Mouse (Mus musculus): ENCODE measurements around the gene Cecr2.

Cecr2 gene

DNA sequence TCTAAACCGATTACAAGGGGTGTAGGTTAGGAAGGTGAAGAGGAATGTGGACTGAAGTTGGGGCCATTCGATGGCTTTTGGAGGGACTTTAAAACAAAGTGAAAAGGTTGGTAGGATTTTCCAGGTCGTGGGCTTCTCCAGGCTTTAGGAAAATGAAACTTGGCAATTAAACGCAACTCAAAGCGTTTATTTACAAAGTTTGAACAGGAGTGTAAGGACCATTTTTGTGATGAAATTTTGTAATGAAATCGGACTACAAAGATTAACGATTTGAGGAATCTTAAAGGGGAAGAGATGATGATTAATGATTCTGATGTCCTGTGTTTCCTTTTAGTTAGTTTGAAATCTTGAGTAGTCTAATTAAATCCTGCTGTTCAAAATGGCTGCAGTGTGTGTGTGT lies 1.7 kb downstream of the Cecr2 start:
- no peak for DNase-seq

DNA sequence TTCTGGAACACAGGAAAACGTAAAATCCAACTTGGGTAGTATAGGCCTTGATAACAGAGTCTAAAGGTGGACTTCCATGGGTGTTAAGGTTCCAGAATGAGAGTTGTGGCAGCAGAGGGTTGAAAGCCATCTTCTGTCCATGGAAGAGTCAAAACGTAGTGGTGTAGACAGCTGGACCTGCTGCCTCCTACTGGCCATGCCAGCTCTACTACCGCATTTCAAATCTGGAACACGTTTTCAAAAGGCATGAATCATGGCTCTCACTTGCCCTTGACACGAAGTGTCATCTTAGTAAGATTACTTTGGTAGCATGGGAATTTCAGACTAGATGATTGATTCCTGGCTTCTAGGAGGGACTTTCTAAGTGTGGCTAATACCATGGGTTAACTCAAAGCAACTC lies 8.0 kb downstream of the Cecr2 start:
- peak; percentile 58 to 61 for DNase-seq

DNA sequence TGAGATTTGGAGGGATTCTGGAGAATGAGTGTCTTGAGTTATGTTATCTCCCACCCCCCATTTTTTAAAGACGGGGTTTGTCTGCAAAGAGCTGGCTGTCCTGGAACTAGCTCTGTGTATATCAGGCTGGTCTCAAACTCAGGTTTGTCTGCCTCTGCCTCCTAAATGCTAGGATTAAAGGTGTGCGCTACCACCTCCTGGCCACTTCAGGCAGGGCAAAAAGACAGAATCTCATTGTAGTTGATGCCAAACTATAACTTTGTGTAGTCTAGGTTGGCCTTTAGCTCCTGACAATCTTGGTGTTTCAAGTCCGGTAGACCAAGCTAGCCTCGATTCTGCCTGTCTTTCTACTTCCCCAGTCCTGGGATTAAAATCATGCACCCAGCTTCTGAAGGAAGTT lies 8.7 kb downstream of the Cecr2 start:
- peak; percentile 66 for DNase-seq

DNA sequence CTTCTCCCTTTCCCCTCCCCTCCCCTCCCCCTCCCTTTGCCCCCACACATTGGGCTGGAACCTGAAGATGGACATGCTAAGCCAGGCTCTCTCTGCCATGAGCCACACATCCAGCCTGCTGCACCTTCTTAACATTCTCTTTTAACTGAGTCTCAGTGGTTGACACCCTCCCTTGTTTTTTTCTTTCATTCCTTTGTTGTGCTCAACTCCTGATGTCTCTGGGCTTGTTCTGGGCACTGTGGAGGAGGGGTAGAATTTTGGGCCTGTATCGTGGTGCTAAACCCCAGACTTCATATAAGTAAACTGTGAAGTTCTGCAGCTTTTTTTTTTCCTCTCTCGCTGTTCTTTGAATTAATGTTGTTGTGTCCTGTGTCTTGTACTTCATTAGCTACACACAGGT lies 9.8 kb downstream of the Cecr2 start:
- no peak for DNase-seq

DNA sequence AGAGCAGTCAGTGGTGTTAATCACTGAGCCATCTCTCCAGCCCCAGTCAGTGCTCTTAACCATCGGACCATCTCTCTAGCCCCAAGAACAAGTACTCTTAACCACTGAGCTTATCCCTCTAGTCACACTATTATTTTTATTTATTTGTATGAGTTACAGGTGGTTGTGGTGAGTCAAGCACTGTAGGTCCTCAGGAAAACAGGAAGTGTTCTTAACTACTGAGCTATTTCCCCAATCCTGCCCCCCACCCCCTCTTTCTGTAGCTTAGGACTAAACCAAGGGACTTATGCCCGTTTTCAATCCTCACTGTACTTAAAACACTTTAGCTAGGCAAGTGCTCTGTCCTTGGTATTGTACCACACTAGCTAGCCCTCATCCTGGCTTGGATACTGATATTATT lies 17.2 kb downstream of the Cecr2 start:
- peak; percentile 23 to 24 for DNase-seq

DNA sequence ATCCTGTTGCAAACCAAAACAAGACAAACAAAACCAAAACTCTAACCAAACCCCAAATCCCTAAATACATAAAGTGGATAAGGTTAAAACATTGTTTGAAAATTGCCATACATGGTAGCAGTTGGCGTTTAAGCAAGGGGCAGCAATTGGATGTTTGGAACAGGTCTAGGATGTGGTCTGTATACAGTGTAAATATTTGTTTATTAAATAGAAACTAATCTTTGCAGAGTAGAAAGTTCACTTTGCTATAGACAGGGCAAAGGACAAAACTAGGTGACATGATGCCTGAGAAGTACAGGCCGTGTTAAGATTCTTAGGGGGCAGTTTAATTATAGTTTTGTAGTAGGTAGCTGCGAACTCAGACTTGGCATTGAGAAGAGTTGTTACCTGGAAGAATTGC lies 18.6 kb downstream of the Cecr2 start:
- no peak for DNase-seq

DNA sequence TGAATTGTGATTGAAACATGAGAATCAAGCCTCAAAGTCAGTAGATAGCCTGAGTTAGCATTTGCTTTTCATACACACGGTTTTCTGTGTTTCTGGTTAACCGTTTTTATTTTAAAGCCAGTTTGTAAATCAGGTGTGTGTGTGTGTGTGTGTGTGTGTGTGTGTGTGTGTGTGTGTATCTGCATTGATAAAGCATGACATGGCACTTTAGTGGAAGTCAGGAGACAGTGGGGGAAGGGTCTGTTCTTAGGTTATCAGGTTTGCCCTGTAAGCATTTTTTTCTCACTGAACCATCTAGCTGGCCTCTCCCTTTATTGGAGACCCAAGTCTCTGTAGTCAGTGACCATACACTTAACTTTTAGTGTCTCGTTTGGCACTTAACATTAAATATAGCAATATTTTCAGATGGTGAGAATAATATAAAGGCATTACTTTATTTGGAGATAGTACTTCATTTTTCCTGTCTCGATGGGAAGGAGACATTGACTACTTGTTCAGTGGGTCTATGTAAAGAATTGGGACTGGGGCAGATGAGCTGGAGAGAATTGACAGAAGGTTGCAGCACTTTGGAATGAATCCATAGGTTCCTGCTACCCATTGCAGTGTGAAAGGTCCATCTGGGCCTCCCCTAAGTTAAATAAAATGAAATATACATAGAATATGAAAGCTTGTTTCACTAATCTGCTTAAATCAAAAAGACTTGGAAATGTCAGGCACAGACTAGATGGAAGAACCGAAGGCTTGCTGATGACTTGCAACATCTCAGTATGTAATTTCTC lies 20.9 kb downstream of the Cecr2 start:
- no peak for DNase-seq

DNA sequence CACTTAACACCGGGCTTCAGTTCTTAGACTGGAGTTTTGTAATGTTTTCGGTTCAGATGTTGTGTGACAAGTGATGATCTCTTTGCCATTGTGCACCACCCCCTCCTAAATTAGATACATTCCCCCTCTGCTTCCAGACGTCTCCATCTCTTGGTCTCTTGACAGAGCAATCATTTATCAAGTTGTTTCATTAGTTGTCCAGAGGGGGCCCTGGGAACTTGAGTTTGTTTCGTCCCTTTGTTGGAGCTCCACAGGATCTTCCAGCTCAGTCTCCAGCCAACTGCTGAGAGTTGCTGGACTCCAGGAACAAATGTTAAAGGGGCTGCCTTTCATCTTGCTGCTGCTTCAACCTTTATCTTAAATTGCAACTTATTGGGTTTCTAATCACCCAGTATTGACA lies 34.1 kb downstream of the Cecr2 start:
- DNase-seq, result no peak

DNA sequence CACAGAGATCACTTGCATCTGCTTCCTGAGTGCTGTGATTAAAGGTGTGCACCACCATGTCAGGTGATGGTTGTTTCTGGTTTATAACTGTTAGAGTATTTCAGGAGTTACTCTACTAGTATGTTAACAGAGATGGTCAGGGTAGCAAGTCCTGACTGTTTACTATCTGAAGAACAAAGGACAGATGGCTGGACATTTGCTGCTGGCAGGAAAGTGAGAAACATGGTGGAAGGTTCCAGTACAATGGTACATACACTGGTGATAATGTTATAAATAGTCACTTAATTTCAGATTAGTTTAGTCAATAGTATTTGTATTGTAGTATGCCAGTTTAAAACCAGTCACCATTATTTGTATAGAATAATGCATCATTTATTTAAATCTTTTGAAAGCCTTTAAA lies 38.2 kb downstream of the Cecr2 start:
- no peak for DNase-seq

DNA sequence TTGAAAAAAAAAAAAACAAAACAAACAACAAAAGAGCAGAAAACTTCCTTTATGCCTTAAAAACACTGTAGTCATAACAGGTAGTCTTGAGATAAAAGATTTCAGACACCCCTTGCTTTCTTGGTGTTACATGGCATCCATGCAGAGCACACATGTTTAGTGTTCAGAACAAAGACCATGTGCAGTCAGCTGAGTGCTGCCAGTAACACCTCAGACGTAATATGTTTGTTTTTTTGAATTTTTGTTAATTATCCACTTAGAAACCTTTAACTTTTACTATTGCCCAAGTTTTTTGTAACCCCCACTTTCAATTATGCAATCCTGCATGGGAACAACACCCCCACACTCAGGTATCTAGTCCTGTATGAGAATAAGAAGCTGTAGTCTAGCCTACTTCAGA lies 42.6 kb downstream of the Cecr2 start:
- DNase-seq, result no peak

DNA sequence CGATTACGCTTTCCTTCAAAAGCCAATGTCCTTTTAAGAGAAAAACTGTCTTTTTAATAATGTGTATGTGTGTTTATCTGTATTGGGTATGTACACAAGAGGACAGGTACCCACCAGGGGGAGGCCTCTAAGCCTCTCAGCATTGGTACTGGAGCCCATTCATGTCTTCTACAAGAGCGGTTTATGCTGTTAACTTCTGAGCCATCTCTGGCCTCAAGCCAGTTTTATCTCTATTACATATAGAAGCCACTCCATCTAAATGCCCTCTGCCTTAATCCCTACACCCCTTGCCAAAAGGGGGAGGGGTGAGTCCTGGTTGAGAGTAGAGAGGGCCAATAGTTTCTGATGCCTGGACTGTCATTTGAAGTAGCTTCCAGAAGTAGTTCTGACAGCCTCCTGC lies 48.6 kb downstream of the Cecr2 start:
- no peak for DNase-seq

DNA sequence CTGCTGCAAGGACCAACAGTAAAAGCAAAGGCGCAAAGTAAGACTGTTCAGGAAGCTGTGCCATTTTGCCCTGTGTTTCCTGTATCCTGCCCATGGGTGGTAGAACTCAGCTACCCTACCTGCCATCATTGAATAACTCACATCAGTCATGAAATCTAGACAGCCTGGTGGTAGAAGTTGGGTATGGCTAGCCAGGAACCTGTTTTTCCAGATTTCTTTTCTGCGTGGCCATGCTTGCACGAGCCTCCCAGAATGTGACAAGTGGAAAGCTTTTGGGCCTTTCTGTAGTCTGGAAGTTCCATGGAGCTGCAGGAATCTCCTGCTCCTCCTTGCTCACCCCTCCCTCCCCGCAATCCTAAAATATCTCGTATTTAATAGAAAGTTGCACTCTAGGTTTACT lies 49.1 kb downstream of the Cecr2 start:
- peak in 1 of 2 experiments; percentile 14 for DNase-seq

DNA sequence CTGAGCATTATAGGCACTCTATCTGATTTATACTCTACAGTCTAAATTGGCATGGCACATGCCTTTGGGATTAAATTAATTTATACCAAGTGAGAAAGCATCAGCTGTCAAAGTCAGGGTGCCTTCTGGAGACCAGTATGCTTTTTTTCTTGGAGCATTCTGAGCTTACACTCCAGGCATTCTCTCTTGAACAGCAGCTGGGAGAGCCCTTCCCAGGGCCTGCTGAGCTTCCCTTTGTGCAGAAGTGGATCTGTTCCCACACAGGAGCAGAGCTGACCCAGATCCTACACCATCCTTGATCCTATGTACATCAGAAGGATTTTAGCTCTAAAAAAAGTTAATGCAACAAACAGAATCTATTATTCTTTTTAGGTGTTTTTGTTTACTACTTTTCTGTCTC lies 49.7 kb downstream of the Cecr2 start:
- no peak for DNase-seq

DNA sequence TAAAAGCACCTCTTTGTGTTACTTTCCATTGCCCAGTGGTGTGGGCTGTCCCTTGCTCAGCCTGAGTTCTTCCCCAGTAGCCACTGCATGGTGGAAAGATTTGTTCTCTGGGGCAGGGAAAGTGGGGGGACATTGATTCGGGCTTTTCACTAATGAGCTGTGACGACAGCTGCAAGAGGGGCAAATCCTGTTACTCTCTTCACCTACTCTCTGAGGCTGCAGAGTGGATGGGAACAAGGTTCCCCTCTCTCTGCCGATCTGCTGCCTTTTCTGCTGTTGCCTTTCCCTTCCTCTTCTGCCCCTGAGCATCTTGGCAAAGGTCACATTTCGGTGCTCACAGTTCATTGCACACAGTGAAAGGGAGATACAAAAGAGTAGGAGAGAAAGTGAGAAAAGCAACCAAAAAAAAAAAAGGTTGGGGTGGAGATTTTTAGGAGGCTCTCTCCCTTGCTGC lies 50.4 kb downstream of the Cecr2 start:
- no peak for DNase-seq

DNA sequence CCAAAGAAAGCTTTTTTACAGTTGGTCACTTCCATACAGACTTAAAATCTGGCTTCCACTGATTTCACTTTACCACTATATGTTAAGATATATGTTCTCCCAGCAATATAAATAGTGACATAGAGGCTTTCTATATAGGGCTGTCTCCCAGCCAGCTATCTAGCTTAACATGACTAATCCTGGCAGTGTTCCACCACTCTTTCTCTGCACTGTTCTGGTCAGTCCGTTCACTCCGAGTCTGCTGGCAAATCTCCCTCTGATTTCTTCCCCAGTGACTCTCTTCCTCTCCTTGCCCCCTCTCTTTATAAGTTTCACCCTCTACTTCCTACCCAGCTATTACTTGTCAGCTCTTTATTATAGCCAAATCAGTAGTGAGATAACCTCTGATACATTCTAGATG lies 59.8 kb downstream of the Cecr2 start:
- no peak for DNase-seq

DNA sequence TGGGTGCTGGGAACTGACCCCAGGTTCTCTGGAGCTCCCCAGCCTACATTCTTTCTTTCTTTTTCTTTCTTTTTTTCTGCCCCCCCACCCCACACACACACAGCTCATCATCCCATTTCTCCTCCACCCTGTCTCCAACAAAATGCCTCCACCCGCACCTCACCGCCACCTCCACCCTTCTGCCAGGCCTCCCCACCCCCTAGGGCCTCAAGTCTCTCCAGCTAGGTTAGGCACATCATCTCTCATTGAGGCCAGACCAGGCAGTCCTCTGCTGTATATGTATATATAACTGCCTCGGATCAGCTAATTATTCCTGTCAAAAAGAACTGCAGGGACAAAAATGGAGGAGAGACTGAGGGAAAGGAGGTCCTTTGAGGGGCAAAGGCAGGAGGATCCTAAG lies 69.8 kb downstream of the Cecr2 start:
- DNase-seq, result no peak

DNA sequence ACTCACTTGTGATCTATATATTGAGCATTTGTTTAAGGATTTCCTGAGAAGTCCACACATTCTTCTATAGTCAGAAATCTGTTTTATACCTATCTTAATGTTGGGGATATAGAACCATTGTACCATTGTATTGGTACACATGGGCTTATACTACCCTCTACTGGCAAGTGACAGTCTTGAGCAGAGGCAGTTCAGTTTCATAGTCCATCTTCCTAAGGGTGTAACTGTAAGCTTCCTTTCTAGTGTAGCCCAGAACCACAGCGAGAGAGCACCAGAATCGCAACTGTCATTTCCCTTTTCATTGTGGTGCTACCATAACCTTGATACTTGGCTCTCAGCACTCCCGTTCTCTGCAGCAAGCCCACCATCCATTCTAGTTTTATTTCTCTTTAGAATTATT lies 70.4 kb downstream of the Cecr2 start:
- DNase-seq, result peak; percentile 42 to 48

DNA sequence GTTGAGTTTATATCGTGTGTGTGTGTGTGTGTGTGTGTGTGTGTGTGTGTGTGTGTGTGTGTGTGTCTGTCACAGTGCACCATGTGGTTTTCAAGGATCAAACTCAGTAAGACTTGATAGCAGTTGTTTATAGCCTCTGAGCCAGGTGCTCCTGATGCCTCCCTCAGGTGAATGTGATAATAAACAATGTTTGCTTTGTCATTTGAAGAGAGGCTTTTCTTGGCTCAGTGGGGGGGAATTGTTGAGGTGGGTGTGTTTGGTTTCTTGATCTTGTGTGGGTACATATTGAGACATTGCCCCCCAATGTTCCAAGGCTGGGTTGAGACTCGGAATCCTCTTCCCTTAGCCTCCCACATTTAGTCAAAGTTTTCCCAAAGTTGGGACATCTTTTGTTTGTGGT lies 77.0 kb downstream of the Cecr2 start:
- no peak for DNase-seq

DNA sequence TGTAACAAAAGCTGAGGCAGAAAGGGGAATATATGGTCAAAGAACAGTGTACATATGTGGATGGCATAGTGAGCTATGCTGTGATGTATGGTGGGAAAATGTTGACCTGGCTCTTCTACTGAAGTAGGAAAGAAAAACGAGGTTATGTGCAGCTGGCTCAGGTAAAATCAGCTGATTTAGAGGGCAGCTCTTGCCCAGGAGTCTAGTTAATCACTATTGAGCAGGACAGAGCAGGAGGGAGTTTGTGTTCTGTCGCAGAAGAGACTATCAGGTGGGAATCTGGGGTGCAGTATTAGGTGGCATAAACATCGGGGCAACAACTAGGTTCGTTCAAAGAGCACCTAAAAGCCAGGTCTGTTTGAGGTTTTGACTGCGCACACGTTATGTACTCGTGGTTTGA lies 78.1 kb downstream of the Cecr2 start:
- DNase-seq, result no peak

DNA sequence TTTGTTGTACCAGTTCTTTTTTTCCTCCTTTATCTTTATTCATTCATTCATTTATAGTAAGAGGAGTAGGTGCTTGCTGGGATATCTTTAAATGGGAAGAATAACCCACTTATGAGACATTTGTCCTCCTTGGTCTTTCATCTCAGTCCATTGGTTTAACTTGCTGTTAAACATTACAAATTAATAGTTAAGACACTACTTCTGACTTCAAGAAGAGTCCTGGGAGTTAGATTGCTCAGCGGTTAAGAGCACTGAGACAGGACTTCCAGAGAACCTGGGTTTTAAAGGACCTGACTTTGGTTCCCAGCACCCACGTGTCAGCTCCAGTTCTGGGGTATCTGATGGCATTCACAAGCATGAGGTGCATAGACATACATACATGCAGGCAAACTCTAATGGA lies 80.2 kb downstream of the Cecr2 start:
- no peak for DNase-seq

DNA sequence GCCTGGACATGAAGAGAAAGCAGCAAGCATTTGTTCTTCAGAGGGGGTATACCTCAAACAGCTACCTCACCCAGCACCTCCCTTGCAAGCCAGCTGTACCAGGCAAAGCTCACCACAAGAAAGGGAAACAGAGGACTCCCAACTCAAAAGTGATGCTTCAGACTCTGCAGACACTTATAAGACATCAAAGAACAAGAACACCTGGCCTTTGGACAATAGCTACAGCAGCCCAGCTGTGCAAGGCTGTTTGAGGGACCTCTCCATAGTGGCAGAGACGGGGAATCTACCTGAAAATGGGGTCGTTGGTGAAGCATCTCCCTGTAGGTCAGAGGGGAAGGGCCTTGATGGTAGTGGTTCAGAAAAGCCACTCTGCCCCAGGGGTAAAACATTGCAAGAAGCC lies 95.0 kb downstream of the Cecr2 start:
- no peak for DNase-seq

DNA sequence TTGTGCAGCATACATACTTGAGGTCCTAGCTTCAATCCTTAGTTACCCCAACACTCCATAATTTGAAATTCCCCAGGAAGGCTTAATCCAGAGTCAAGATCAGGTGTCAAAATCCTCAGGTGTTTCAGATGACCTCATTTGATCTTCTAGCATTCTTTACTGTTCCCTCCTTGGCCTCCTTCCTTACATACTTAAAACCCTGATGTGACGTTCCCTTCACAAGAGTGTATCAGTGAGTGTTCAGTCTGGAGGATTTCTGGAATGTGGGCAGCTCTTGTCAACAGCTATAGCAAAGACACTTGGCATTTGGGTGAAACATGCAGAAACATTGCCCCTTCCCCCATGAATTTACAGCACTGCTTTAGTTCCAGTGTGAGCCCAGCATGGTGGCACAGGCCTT lies 103.8 kb downstream of the Cecr2 start:
- DNase-seq, result no peak

DNA sequence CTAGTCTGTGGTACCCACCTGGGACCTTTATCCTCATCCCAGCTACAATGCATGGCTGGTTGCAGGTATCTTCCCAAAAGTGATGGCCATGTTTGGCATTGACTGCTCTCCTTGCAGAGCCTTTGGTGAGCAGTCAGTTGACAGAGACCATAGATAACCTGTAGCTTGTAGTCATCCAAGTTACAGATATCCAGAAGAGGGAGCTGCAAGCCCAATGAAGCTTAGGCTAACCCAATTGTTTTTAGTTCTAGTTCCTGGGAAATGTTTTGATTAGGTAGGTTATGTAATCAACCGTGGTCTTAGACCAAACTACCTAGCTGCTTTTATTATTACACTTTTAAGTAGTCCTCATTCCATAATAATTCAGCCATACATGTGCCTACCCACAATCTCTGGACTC lies 105.2 kb downstream of the Cecr2 start:
- no peak for DNase-seq

DNA sequence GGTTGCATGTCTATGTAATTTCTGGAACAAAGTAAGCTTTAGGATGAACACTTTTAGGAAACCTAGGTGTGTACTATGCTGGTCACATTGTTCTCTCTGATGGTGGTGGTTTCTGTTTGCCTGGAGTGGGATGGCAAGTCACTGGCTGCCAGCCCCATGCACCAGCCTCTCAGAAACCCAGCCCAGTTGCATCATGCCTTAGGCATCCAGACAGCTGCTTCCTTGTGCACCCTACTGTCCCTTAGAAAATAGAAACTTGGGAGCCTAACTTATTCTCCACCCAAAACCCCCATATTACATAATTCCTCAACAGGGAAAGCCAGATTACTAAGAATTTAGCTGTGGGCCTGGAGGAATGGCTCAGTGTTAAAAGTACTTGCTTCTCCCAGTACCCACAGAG lies 105.9 kb downstream of the Cecr2 start:
- DNase-seq, result no peak

DNA sequence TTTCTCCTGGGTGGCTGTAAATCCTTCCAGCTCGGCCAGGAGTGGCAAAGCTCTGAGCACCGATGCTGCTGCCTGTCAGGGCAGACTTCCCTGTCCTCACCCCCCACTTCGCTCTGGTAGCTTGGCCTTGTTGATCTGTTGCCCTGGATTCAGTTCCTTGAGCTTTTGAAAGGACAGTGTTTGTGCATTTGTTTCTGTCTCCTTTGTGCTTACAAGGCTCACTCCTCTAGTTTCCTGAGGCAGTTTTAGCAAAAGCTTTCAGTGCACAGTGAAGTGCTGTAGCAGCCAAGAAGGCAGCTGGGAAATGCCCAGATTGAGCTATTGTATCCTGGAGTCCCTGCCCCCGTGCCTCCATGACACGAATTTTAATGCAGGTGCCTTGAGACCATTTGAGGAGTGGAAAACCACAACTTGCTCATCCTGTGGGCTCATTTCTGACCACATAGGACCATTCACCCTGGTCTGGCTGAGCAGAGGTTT lies 107.0 kb downstream of the Cecr2 start, which contains the start of gene Slc25a18:
Gene Slc25a18 (plus strand): TSS at position 430 of the 480 bp plus-strand sequence.
- no peak for DNase-seq
